Mouse (Mus musculus): Measurements from ENCODE around the gene Gsk3b. TPM values are rescaled to one million over a fixed set of nuclear protein-coding genes. Genes with fewer than 3 reads are reported as not detected.

Gene Gsk3b
- total and polyA plus RNA-seq, 3 experiments, result 6.1 to 30.8 (median 15.5) TPM

DNA sequence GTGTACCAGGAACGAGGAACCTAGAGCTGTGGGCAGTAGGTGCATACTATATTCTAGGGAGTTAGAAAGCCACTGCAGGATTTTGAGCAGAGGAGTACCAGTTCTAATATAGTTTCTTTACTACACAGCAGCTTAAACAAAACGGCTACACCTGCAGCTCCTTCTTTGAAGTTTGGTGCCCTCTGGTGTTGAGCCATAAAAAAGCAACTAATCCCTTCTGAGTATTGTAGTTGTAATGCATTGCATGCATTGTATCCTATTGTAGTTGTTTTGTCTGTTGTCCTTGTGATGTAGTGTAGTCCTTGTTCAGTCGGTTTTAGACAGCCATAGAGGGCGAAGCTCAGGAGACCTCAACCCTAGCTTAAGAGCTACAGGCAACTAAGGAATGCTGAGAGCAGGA lies 108.5 kb downstream of the Gsk3b start:
- Histone ChIP-seq H3K27me3 (replicated peaks) (no peaks in the 10 kb centered on the region), H3K4me1 (ENCODE audit: control insufficient read depth in 1 of 2, insufficient read depth in 2 of 2) (no peaks in the 10 kb centered on the region), H3K36me3 (replicated peaks in 1 of 2; ENCODE audit: control insufficient read depth in 1 of 2, insufficient read depth in 1 of 2, low read length in 1 of 2) (peaks cover 32 to 75% of the 10 kb centered on the region in 2 experiments), H3K9me3 (replicated peaks; ENCODE audit: low read length) (no peaks in the 10 kb centered on the region), H3K27ac (ENCODE audit: insufficient read depth, low read depth) (no peak overlapping the region), H3K4me3 (replicated peaks in 1 of 3; ENCODE audit: low read depth in 2 of 3, low read length in 2 of 3, poor library complexity in 1 of 3) (no peak overlapping the region), H3K9ac (ENCODE audit: insufficient read depth, low read depth) (no peak overlapping the region), H3K4me2 (ENCODE audit: insufficient read depth, low read depth, poor library complexity, severe bottlenecking) (no peak overlapping the region), H3K79me2 (replicated peaks; ENCODE audit: control insufficient read depth, extremely low read depth, insufficient read depth, poor library complexity, severe bottlenecking) (no peaks in the 10 kb centered on the region; the same call in 1 of the 2 replicates)
- TF ChIP-seq GABPA (IDR thresholded peaks at IDR 0.05; ENCODE audit: insufficient replicate concordance, low read depth, low read length), result no peak
- TF ChIP-seq JUN (IDR thresholded peaks at IDR 0.05; ENCODE audit: insufficient read depth, low read depth, low read length), result no peak
- TF ChIP-seq HCFC1 (IDR thresholded peaks at IDR 0.05; ENCODE audit: low read depth, low read length), result no peak
- no peak for TF ChIP-seq ETS1 (conservative IDR thresholded peaks at IDR 0.05; ENCODE audit: low read depth, low read length)
- no peak for TF ChIP-seq CHD1 (IDR thresholded peaks at IDR 0.05; ENCODE audit: low read depth, low read length)
- TF ChIP-seq ZC3H11A (IDR thresholded peaks at IDR 0.05; ENCODE audit: low read depth, low read length), result peak; percentile 87
- TF ChIP-seq MAFK (IDR thresholded peaks at IDR 0.05; ENCODE audit: insufficient replicate concordance, low read length), result no peak
- TF ChIP-seq TCF12 (IDR thresholded peaks at IDR 0.05; ENCODE audit: low read depth, low read length), result no peak
- TF ChIP-seq NELFE (IDR thresholded peaks at IDR 0.05; ENCODE audit: low read depth, low read length), result 0 out of 2 replicates have a peak, but pooled peaks have one; percentile 23
- no peak for TF ChIP-seq NRF1 (IDR thresholded peaks at IDR 0.05; ENCODE audit: low read depth, low read length)
- no peak for TF ChIP-seq KAT2A (IDR thresholded peaks at IDR 0.05; ENCODE audit: insufficient replicate concordance, low read length)
- TF ChIP-seq E2F4 (IDR thresholded peaks at IDR 0.05; ENCODE audit: insufficient replicate concordance, low read depth, low read length), result no peak
- peak; percentile 97 for TF ChIP-seq RAD21 (IDR thresholded peaks at IDR 0.05; ENCODE audit: low read depth, low read length)
- peak; percentile 95 for TF ChIP-seq SMC3 (IDR thresholded peaks at IDR 0.05; ENCODE audit: low read depth, low read length)
- TF ChIP-seq MAZ (IDR thresholded peaks at IDR 0.05; ENCODE audit: low read depth, low read length), result no peak
- no peak for TF ChIP-seq BHLHE40 (IDR thresholded peaks at IDR 0.05; ENCODE audit: low read depth, low read length)
- TF ChIP-seq RCOR1 (conservative IDR thresholded peaks at IDR 0.05; ENCODE audit: low read depth, low read length), result no peak
- no peak for TF ChIP-seq ZMIZ1 (IDR thresholded peaks at IDR 0.05; ENCODE audit: low read depth, low read length)
- no peak for TF ChIP-seq ELF1 (IDR thresholded peaks at IDR 0.05; ENCODE audit: low read depth, low read length)
- TF ChIP-seq MAX (IDR thresholded peaks at IDR 0.05; ENCODE audit: low read length), result no peak
- TF ChIP-seq EP300 (IDR thresholded peaks at IDR 0.05; ENCODE audit: low read length), result no peak
- no peak for TF ChIP-seq POLR2AphosphoS2 (IDR thresholded peaks at IDR 0.05; ENCODE audit: low read depth, low read length)
- TF ChIP-seq POLR2A (IDR thresholded peaks at IDR 0.05; ENCODE audit: low read depth, low read length), result no peak
- peak; percentile 58 to 93 for TF ChIP-seq CTCF (conservative IDR thresholded peaks at IDR 0.05 in 1 of 2, IDR thresholded peaks at IDR 0.05 in 1 of 2; ENCODE audit: low read depth in 2 of 2, low read length in 2 of 2)
- TF ChIP-seq SIN3A (IDR thresholded peaks at IDR 0.05; ENCODE audit: low read length), result peak; percentile 52; the same call in 1 of the 2 replicates
- TF ChIP-seq JUND (conservative IDR thresholded peaks at IDR 0.05; ENCODE audit: low read depth, low read length), result no peak
- peak; percentile 72 for DNase-seq (ENCODE audit: extremely low read depth)
- dilution Hi-C loops (cut with MboI; ENCODE audit: extremely low pct_ligation_motif_present, extremely low pct_unique_long_range_greater_than_20kb, low sequenced_read_pairs) (no loop called here), in situ Hi-C loops (cut with MboI; ENCODE audit: low pct_ligation_motif_present, low pct_unique_long_range_greater_than_20kb, low sequenced_read_pairs) (loop anchor here (5.0 to 10.0 kb wide), 2 partner anchors 220 to 382 kb away; no protein-coding TSS in a partner anchor)
